Mouse (Mus musculus) mammary gland, adult 2 months (tissue): ENCODE results near the gene Plekhg2. TPM values are rescaled to one million over a fixed set of nuclear protein-coding genes. Genes with fewer than 3 reads are reported as not detected.

Experiments used
- polyA plus RNA-seq: library from polyadenylated mRNA; depleted of rRNA; stranded (reverse); fragments of >200 nt; gene quantifications from 2 replicates; pipeline ENCODE4 v1.2.3, GENCODE M21; 2012; ENCODE audit warnings: low replicate concordance; rRNA removed

The Plekhg2 gene
- polyA plus RNA-seq, result 35.6 and 63.3 TPM in 2 replicates

GRCm38 (mm10) chr7:28372251-28373108 lies at the start of gene Plekhg2:
TSS of gene Plekhg2 (minus strand) at chr7:28372599.

GRCm38 (mm10) chr7:28392429-28393271 lies 20.3 kb upstream of the Plekhg2 start, which contains the start of the genes Med29 and Paf1:
TSS of gene Med29 (minus strand) at chr7:28392708.
TSS of gene Paf1 (plus strand) at chr7:28392951.

GRCm38 (mm10) chr7:28380237-28381016 lies 8.0 kb upstream of the Plekhg2 start, which contains the start of gene Zfp36:
TSS of gene Zfp36 (minus strand) at chr7:28380253.

GRCm38 (mm10) chr7:28350155-28350883 lies 22.1 kb downstream of the Plekhg2 start, which contains the start of gene Rps16:
TSS of gene Rps16 (plus strand) at chr7:28350652.

GRCm38 (mm10) chr7:28338108-28338998 lies 34.0 kb downstream of the Plekhg2 start, which contains the start of gene Supt5:
TSS of gene Supt5 (minus strand) at chr7:28338746.

GRCm38 (mm10) chr7:28311926-28312543 lies 60.4 kb downstream of the Plekhg2 start, which contains the start of gene Timm50:
TSS of gene Timm50 (minus strand) at chr7:28312072.

Other genes starting within 250 kb of the Plekhg2 start
- gene 9530053A07Rik, start 243.1 kb downstream of the Plekhg2 start, polyA plus RNA-seq, result not detected in 2 replicates
- gene Fbl, start 202.9 kb downstream of the Plekhg2 start, polyA plus RNA-seq, result 32.1 and 36.7 TPM in 2 replicates
- 66.0 and 77.5 TPM in 2 replicates for gene Dyrk1b, start 193.1 kb downstream of the Plekhg2 start, polyA plus RNA-seq
- gene Eid2, start 104.7 kb downstream of the Plekhg2 start, polyA plus RNA-seq, result 2.6 and 9.5 TPM in 2 replicates
- 7.4 and 19.4 TPM in 2 replicates for gene Eid2b, start 94.9 kb downstream of the Plekhg2 start, polyA plus RNA-seq
- gene Selenov, start 81.4 kb downstream of the Plekhg2 start, polyA plus RNA-seq, result not detected in 2 replicates
- gene Dll3, start 70.4 kb downstream of the Plekhg2 start, polyA plus RNA-seq, result 0.11 TPM in 1 of 2 replicates, not detected in the other
- 90.3 and 103 TPM in 2 replicates for gene Timm50, start 60.5 kb downstream of the Plekhg2 start, polyA plus RNA-seq
- 114 and 125 TPM in 2 replicates for gene Supt5, start 33.9 kb downstream of the Plekhg2 start, polyA plus RNA-seq
- 1,024 and 1,255 TPM in 2 replicates for gene Rps16, start 21.9 kb downstream of the Plekhg2 start, polyA plus RNA-seq
- gene Zfp36, start 7.7 kb upstream of the Plekhg2 start, polyA plus RNA-seq, result 63.8 and 131 TPM in 2 replicates
- 54.4 and 58.2 TPM in 2 replicates for gene Med29, start 20.1 kb upstream of the Plekhg2 start, polyA plus RNA-seq
- 89.1 and 121 TPM in 2 replicates for gene Paf1, start 20.4 kb upstream of the Plekhg2 start, polyA plus RNA-seq
- 21.0 and 30.6 TPM in 2 replicates for gene Gmfg, start 64.8 kb upstream of the Plekhg2 start, polyA plus RNA-seq
- 3.9 and 9.0 TPM in 2 replicates for gene Lrfn1, start 79.4 kb upstream of the Plekhg2 start, polyA plus RNA-seq
- not detected in 2 replicates for gene Ifnl2, start 137.9 kb upstream of the Plekhg2 start, polyA plus RNA-seq
- gene Ifnl3, start 150.2 kb upstream of the Plekhg2 start, polyA plus RNA-seq, result not detected in 2 replicates
- 0.91 TPM in 1 of 2 replicates, not detected in the other for gene Sycn, start 168.3 kb upstream of the Plekhg2 start, polyA plus RNA-seq
- gene Nccrp1, start 174.7 kb upstream of the Plekhg2 start, polyA plus RNA-seq, result 1.0 and 2.2 TPM in 2 replicates
- 94.8 and 122 TPM in 2 replicates for gene Samd4b, start 225.5 kb upstream of the Plekhg2 start, polyA plus RNA-seq
- gene Pak4, start 225.6 kb upstream of the Plekhg2 start, polyA plus RNA-seq, result 17.6 and 40.2 TPM in 2 replicates